Mouse (Mus musculus) ES-E14 (cell line): ENCODE results near the gene Hs6st3.

Source experiments
- HCFC1 ChIP-seq: IDR thresholded peaks from 2 replicates; pipeline ENCODE4 v1.6.1; 2012; ENCODE audit warnings: low read length, inconsistent platforms, borderline replicate concordance; ENCODE audit not compliant: insufficient read depth
- MAFK ChIP-seq: IDR thresholded peaks from 2 replicates; pipeline ENCODE4 v1.6.1; 2014; ENCODE audit warnings: mild to moderate bottlenecking, low read depth, low read length, inconsistent platforms; ENCODE audit not compliant: insufficient read depth
- ZNF384 ChIP-seq: IDR thresholded peaks from 2 replicates; pipeline ENCODE4 v1.6.1; 2012; ENCODE audit warnings: low read depth, low read length, inconsistent platforms

GRCm38 (mm10) chr14:119741791-119742190 is 603.6 kb downstream of the Hs6st3 start:
- TF ChIP-seq HCFC1, result no peak
- no peak for TF ChIP-seq MAFK
- TF ChIP-seq ZNF384, result no peak
